Mouse (Mus musculus) liver, adult 2 months (tissue): ENCODE measurements at regions not wholly inside any gene's neighbourhood (a gene's known extent, or its start where the extent isn't known, plus 50 kb on each side); places are given as distances from the start of the nearest gene placed in this dataset.

Experiments used
- DNase-seq: peaks from one replicate; pipeline ENCODE4 v3.0.0-alpha.2; 2011; ENCODE audit warnings: low read depth, low spot score; ENCODE audit errors: extremely low read depth
- H3K27ac ChIP-seq: fragments of 200-500 bp; replicated peaks from 2 replicates; pipeline ENCODE4 v1.5.1; 2012; ENCODE audit warnings: low read depth, mild to moderate bottlenecking, control low read depth, inconsistent platforms, low read length; ENCODE audit not compliant: insufficient read depth
- H3K27me3 ChIP-seq: fragments of 200-500 bp; 2 replicates; pipeline ENCODE4 v1.6.1; 2012; ENCODE audit warnings: mild to moderate bottlenecking, moderate library complexity, low read length, inconsistent platforms; ENCODE audit not compliant: control insufficient read depth, insufficient read depth
- H3K36me3 ChIP-seq: fragments of 200-500 bp; 2 replicates; pipeline ENCODE4 v1.6.1; 2012; ENCODE audit warnings: low read length, inconsistent platforms; ENCODE audit not compliant: control insufficient read depth, insufficient read depth
- H3K4me1 ChIP-seq: fragments of 200-500 bp; 2 replicates; pipeline ENCODE4 v1.6.1; 2011; ENCODE audit warnings: low read length; ENCODE audit not compliant: control insufficient read depth, insufficient read depth
- H3K4me3 ChIP-seq: fragments of 200-500 bp; 2 replicates; pipeline ENCODE4 v1.5.1; 2011; ENCODE audit warnings: low read depth, mild to moderate bottlenecking, control low read depth, low read length, moderate library complexity; ENCODE audit not compliant: insufficient read depth
- H3K79me2 ChIP-seq: fragments of 200-500 bp; 2 replicates; pipeline ENCODE4 v1.6.1; 2012; ENCODE audit warnings: inconsistent platforms, mild to moderate bottlenecking, low read length, moderate library complexity; ENCODE audit not compliant: control insufficient read depth, insufficient read depth
- H3K9ac ChIP-seq: fragments of 200-500 bp; 2 replicates; pipeline ENCODE4 v1.6.1; 2012; ENCODE audit warnings: low read depth, mild to moderate bottlenecking, control low read depth, inconsistent platforms, low read length
- CTCF ChIP-seq: fragments of 200-500 bp; IDR thresholded peaks from 2 replicates; pipeline ENCODE4 v1.5.1; 2011; ENCODE audit warnings: low read depth, low read length, control low read depth
- POLR2A ChIP-seq: fragments of 200-500 bp; IDR thresholded peaks from 2 replicates; pipeline ENCODE4 v1.6.1; 2011; ENCODE audit warnings: low read length, control low read depth; ENCODE audit not compliant: insufficient read depth; ENCODE audit errors: extremely low read depth
- WGBS: fragments of 180-500 bp; shearing (Covaris S2); methylation state at CpG from one replicate; pipeline ENCODE4 v1.1.7; 2018; 5-methylcytosine and 5-hydroxymethylcytosine counted together

DNA sequence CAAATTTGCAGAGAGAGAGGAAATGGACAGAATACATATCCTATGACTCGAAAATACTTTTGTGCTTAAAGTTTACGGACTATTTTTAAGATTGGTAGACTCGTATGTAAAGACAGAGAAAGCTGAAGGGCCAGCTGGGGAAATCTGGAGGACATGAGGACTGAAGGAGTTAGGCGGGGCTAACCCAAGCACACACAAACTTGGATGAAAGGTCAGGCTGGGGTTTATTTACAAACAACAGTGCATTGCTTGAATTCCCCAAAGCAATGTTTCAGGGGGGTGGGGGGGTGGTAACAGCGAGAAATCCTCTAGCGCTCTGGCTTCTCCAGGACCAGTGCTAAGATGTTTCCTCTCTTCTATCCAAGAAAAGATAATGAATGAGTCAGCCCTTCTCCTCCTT, 68.3 kb downstream of the Ptger2 start:
- H3K4me3 ChIP-seq = no peak overlapping the region
- H3K4me1 ChIP-seq = no peaks in the 10 kb centered on the region
- H3K9ac ChIP-seq = no peak overlapping the region
- WGBS = 65% methylated on average over 6 of the region's 6 CpGs
- H3K36me3 ChIP-seq = no peaks in the 10 kb centered on the region
- TF ChIP-seq POLR2A = no peak
- TF ChIP-seq CTCF = no peak
- no peaks in the 10 kb centered on the region for H3K27me3 ChIP-seq
- H3K79me2 ChIP-seq = no peaks in the 10 kb centered on the region
- H3K27ac ChIP-seq = no peak overlapping the region
- peak; percentile 44 for DNase-seq

DNA sequence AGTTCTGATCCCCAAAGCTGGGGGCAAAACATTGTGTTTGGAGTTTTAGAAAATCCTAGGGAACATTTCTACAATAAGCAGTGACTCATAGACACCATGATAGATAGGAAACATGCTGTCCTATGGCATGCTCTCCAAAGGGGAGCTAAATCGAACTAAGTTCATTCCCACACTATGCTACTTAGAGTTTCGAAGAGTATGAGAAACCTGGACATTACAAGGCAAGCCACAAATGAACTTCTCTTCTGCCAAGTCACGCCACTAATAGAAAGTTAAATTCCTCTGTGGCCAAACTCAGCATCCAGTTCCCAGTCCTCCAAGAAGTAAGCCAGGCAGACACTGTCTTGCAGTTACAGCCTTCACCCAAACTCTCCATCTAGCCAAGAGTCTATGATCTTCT, 73.7 kb downstream of the Ptger2 start:
- no peaks in the 10 kb centered on the region for H3K79me2 ChIP-seq
- H3K9ac ChIP-seq = no peak overlapping the region
- H3K36me3 ChIP-seq = no peaks in the 10 kb centered on the region
- no peak for DNase-seq
- no peaks in the 10 kb centered on the region for H3K27me3 ChIP-seq
- no peaks in the 10 kb centered on the region for H3K4me1 ChIP-seq
- no peak overlapping the region for H3K4me3 ChIP-seq
- WGBS = 79% methylated on average over 3 of the region's 3 CpGs
- no peak overlapping the region for H3K27ac ChIP-seq
- TF ChIP-seq CTCF (no peak), POLR2A (no peak)

DNA sequence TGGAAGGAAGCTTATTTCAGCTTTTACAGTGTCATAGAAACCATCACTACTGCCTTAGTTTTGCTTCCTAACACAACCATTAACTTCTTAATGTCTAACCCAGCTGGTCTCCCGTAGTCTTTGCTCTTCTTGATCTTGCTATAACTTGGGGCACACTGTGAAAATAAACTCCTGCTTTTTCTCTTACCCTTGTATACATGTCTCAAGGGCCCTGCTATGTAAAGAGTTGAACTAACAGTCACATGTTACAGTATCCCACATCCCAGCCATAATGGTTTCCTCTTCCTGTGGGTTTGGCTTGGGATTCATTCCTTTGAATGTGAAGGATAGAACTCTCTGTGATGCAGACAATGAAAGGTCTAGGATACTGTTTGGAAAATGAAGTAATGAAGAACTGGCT, 76.5 kb downstream of the Ptger2 start:
- 91% methylated on average over 1 of the region's 1 CpGs for whole genome bisulfite sequencing
- no peak overlapping the region for H3K27ac ChIP-seq
- no peak for DNase-seq
- H3K27me3 ChIP-seq = no peaks in the 10 kb centered on the region; the same call in 1 of the 2 replicates
- no peak overlapping the region for H3K4me3 ChIP-seq
- H3K4me1 ChIP-seq = no peaks in the 10 kb centered on the region
- H3K79me2 ChIP-seq = no peaks in the 10 kb centered on the region
- H3K9ac ChIP-seq = no peak overlapping the region
- TF ChIP-seq CTCF (no peak), POLR2A (no peak)
- no peaks in the 10 kb centered on the region for H3K36me3 ChIP-seq

DNA sequence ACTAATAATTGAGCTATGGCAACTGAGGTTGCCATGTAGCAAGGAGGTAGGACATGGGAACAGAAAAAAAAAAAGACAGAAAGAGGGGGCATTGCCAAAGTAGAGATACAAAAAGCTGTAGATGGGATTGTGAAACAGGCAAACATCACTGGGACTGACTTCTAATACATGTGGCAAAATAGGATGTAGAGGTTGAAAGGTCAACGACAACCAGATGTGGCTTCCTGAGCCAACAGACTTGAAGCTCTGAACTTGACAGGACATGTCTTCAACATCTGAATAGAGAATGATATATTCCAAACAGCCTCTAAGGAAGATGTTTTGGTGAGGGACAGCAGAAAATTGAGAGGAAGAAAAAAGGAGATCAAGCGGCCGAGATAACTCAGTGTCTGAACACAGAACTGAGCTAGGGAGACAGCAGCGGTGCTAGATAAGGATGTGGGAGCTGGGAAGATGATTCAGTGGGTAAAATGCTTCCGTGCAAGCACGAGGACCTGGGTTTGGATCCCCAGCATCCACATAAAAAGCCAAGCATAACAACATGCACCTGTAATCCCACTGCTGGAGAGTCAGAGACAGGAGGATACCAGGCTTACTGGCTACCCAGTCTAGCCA, 81.7 kb downstream of the Ptger2 start:
- TF ChIP-seq CTCF (no peak), POLR2A (no peak)

DNA sequence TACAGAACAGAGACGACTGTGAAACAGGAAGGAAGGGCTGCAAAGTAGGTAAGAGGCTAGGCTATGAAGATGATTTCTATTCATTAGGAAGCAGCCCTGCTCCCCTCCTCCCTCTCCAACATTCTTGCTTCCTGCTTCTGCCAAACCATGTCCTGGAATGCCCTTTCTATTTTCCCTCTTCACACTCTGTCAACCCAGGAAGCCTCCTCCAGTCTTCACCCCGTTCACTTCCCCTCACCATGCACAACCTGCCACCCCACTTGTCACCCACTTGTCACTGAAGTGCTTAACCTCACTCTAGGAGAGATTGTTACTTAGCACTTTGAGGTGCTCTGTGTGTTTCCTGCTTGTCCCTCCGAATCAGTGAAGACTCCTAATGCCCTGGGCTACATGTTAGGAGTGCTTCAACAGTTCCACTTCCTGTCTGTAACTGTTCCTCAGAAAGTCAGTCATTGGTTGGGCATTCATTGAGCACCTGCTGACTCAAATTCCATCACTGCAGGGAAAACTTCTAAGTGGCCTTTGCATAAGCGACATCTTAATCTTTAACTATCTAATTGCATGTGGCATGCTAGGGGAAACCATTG, 87.0 kb downstream of the Ptger2 start:
- no peak overlapping the region for H3K9ac ChIP-seq
- H3K79me2 ChIP-seq = no peaks in the 10 kb centered on the region
- DNase-seq = peak; percentile 45
- no peak for TF ChIP-seq POLR2A
- TF ChIP-seq CTCF = no peak
- no peaks in the 10 kb centered on the region for H3K36me3 ChIP-seq
- H3K27ac ChIP-seq = peak overlapping the region; percentile 63
- no peaks in the 10 kb centered on the region for H3K4me1 ChIP-seq
- H3K27me3 ChIP-seq = no peaks in the 10 kb centered on the region
- 52% methylated on average over 4 of the region's 4 CpGs for WGBS
- H3K4me3 ChIP-seq = no peak overlapping the region

More for the DNA sequence above, 81.7 kb downstream of the Ptger2 start:
- Histone ChIP-seq H3K36me3 (no peaks in the 10 kb centered on the region), H3K27ac (no peak overlapping the region), H3K79me2 (no peaks in the 10 kb centered on the region), H3K9ac (no peak overlapping the region), H3K4me1 (no peaks in the 10 kb centered on the region), H3K4me3 (no peak overlapping the region), H3K27me3 (no peaks in the 10 kb centered on the region; the same call in 1 of the 2 replicates)
- whole genome bisulfite sequencing = 71% methylated on average over 6 of the region's 6 CpGs
- DNase-seq = no peak

DNA sequence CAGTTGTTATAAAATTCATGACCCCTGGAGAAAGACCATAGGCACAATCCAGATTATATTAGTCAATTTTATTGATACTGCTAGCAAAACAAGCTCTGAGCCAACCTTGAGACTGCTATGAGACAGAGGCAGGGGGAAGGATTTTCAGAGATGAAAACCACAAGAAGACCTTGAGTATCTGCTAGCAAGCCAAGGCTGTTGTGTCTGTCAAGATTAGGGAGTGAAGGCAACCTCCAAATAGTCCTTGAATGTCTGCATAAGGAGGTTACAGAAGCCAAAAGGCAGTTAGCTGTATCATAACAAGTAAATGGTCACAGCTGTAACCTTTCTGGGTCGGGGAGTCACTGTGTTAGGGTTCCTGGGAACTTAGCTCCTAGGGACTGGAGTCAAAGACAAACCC, 89.2 kb downstream of the Ptger2 start:
- DNase-seq = no peak
- H3K9ac ChIP-seq = no peak overlapping the region
- H3K27me3 ChIP-seq = no peaks in the 10 kb centered on the region
- H3K4me3 ChIP-seq = no peak overlapping the region
- H3K79me2 ChIP-seq = no peaks in the 10 kb centered on the region
- WGBS = 54% methylated on average over 1 of the region's 1 CpGs
- H3K27ac ChIP-seq = no peak overlapping the region
- no peaks in the 10 kb centered on the region for H3K4me1 ChIP-seq
- TF ChIP-seq POLR2A (no peak), CTCF (no peak)
- no peaks in the 10 kb centered on the region for H3K36me3 ChIP-seq
